Mouse (Mus musculus) left cerebral cortex, adult 9 months (tissue): ENCODE measurements at regions not wholly inside any gene's neighbourhood (a gene's known extent, or its start where the extent isn't known, plus 50 kb on each side); places are given as distances from the start of the nearest gene placed in this dataset.

ENCODE experiments used
- DNase-seq, 2 experiments: peaks; one replicate each; pipeline ENCODE4 v3.0.0; 2022; ENCODE audit warnings: low spot score in 2 of 2

- no peak for DNase-seq
Measured at GRCm38 (mm10) chr1:115512632-115513031, 171.9 kb upstream of the Cntnap5a start.

- peak in 1 of 2 experiments; percentile 4 for DNase-seq
Measured at GRCm38 (mm10) chr1:115533746-115534145, 150.8 kb upstream of the Cntnap5a start.

GRCm38 (mm10) chr1:115545994-115546393 lies 138.6 kb upstream of the Cntnap5a start:
- no peak for DNase-seq
